Mouse (Mus musculus) kidney, postnatal 4 days (tissue): ENCODE data around the gene Glud1.
"Not testable (repeated sequence)": the region's sequence is repeated elsewhere in the genome, so short reads cannot be mapped to it uniquely, and the experiment has no call there.

Source experiments
- DNase-seq, 2 experiments: peaks; one replicate each; pipeline ENCODE4 v3.0.0; 2021; ENCODE audit warnings: mixed read lengths in 2 of 2

Gene Glud1

DNA sequence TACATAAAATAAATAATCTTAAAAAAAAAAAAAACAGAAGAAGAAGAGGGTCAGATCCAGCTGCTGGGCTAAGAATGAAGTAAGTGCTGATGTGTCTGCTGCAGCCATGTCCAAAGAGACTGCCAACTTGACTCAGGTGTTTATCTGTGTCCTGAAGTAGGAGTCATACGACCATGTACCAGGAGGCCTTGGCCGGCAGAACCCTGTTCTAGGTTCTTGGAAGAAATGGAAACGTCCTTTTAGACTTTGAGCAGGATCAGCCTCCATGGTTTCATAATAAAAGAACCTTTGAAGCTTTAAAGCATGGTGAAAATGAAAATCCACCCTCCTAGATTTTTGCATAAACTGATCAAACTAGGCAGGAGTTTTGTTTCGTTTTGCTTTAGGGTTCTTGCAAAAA, 43.9 kb downstream of the Glud1 start:
- no peak for DNase-seq

DNA sequence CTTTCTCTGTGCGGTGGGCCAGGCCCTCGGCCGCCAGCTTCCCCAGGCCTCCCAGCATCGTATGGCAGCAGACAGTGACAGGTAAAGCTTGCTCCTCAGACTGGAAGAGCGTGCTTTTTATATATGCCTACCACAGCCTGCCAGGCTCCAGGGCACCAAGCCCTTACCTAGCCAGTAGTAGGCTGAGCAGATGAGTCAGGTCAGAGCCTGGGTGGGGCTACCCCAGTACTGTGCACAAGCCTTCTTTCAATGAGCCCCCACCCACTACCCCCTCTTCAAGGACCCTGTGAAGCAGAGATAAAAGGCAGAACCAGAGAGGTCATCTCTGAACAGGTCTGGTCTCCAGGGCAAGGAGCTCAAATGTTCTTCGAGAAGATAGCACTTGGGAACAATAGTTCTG, 44.8 kb downstream of the Glud1 start, which contains the start of gene Fam25c:
Fam25c (minus strand) TSS at position 133 of the 400 bp plus-strand sequence.
- DNase-seq = no peak

DNA sequence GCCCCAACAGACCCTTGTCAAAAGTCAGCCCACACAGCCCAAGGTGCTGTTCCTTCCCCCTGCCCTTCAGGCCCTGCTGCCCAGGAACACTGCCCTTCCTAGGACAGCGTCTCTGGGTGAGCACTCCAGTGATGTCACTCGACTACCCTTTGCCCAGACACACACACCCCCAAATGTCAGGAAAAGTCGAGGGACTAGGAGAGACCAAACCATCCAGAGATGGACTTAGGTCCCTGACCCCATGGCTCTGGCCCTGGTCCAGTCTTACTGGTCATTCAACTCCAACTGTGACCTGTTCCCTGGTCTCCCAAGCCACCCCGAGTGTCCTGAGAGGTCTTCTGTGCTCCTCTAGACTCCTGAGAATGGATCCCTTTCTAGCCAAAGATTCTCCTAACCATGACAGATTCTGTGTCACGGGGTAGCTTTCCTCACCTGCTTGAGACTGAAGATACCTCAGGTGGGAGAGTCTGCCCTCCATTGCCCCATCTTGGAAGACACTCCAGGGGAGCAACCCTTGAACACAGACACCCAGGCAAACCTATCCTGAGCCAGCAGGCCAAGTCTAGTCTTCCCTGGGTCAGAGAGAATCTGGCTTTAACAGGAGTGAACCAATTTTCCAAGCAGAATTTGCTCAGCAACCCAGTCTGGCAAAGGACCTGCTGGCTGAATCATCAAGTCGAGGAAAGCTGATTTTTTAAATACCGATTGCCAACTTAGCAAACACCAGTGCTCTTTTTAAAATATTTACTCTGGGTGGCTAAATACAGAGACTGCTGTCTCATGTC, 47.3 kb downstream of the Glud1 start:
- peak in 1 of 2 experiments; percentile 49 for DNase-seq

DNA sequence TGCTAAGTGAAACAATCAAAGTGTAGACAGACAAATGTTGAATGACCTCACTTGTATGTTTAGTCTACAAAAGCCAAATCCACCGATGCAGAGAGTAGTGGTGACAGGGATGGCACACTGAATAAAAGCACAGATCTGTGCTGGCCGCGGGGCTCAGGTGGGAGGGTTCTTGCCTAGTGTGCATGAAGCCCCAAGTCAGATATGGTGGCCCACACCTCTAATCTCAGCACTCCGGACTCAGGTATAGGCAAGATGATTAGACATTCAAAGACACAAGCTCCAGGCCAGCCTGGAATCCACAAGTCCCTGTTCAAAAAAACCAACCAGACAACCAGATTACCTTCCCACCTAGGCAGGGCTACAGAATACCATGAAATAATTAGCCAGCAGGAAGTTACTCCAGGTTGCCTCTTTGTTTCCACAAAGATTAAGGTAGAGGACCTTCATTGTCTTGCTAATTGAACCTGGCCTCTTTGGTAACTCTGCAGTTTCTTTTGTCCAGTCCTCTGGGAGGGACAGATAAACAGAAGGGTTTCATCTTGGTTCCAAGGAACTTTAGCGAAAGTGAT, 49.2 kb downstream of the Glud1 start:
- no peak for DNase-seq

DNA sequence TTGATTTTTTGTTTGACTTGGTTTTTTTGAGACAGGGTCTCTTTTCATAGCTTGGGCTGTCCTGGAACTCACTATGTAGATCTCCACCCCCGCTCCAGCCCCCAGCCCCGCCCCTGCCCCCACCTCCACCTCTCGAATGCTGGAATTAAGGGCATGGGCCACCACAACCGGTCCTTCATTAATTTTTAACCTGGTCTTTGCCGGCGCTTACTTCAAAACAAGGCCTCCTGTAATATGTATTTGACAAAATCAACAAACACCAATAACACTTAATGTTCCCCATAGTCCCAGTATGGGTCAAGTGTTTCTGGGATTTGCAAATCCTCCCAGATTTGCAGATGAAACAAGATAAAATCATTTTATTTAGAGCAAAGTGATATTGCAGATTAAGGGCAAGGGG, 49.7 kb downstream of the Glud1 start:
- peak in 1 of 2 experiments; percentile 26 for DNase-seq

DNA sequence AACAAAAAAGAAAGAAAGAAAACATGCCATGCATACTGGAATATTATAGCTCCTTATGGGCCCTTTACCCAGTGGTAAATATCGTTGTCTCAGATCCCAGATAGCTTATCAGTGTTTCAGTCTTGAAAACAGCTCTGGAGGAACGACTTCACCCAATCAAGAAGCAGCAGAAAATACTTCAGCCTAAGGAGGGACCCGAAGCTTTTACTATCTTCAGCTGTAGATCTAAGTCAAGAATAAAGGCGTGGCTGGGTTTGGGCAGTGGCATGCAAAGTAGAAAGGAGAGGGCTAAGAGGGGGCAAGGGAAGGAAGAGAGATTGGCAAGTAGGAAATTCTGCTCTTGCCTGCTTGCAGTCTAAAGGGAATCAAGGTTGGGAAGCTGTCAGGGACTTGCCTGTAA, 51.6 kb downstream of the Glud1 start:
- DNase-seq = no peak

DNA sequence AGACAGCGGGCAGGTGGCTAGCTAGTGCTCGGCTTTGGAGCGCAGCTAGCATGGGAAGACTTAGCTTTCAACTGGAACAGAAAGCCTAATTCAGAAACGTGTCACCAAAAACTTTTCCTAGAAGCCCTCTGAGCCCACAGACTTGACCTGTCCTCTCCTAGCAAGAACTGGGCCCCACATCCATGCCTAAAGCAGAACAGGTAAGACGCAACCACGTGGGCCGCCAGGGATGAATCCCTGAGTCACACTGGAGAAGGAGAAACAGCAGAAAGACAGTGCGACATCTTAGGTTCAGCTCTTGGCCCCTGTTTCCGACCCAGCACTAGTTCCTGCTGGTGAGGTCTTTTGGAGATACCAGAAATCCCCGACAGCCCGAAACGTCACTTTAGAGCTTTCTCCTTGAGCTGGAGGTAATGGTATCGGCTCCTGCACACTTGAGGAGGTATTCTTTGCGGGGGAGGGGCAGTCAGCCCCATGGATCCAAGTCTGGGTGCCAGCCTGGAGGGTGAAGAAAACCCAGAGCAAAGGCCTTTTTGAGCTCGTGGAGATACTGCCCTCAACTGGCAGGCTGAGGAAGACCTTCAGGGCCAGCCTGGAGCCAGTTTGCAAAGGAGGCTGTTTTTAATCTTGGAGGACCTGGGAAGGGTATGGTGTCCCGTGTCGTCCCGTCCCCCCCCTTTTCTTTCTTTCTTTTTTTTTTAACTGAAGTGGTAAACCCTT, 52.4 kb downstream of the Glud1 start:
- DNase-seq = peak; percentile 74 to 84

DNA sequence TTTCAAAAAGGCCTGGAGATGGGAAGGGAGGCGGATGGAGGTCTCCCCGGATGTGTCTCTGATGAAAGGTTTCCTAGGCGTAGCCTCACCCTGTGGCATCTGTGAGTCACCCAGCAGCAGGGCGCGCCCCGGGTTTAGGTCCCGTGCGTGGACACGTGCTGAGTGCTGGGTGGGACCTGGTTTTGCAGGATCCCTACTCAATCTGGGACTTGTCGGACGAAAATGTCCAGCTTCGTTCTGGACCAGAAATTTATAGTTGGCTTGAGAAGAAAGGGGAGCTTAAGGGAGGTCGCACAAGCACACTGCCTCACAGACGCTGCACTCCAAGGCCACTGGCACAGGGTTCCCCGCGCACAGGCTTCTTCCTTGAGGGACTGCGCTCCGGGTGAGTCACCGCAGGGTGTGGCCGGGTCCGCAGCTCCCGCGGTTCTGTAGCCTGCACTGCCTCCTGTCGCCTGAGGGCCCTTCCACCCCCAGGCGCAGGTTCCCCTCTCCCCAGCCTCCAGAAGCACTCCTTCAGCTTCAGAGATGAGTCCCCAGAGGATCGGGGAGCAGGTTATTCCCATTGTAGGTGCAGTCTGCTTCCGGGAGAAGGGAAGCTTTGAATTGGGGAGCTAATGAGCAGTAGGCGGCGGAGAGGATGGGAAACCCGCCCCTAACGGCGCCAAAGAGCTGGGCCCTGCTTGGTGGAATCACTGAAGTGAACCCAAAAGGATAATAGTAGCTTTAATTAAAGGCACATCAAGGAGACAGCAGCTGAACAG, 53.1 kb downstream of the Glud1 start:
- peak; percentile 72 to 82 for DNase-seq

DNA sequence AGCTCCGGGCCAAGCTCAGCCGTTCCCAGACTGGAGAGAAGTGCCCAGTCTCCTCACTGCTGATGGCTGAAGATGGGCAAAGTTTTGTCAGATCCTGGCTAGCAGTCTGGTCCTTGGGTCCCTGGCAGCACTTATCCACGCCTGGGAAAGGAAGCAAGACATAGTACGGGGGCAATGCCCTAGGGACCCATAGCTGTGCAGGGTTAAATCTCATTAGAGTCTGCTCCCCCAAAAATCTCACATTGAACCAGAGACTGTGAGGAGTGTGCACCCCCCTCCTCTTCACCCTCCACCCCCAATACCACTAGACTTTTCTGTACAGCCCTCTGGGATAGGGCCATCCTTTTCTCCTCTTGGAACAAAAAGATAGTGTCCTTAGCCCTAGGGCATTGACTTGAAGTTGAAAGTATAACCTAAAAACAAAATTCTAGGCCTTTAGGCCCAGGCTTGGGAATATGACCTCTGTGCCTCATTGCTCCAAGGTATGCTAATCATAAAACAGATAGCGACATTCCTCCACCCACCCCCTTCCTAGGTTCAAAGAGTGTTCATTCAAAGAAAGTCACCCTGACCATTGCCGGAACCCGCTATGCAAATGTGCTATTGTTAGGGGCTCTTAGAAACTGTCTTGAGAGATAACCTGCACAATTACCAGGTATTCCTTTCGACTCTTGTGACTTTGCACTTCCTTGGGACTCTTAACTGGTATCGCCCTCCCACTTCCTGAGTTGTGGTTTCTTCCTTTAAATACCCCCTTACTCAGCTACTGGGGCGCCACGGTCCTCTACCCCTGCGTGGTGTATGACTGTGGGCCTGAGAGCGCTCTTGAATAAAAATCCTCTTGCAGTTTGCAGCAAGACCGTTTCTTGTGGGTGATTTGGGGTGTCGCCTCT, 54.0 kb downstream of the Glud1 start:
- not testable (repeated sequence) for DNase-seq

DNA sequence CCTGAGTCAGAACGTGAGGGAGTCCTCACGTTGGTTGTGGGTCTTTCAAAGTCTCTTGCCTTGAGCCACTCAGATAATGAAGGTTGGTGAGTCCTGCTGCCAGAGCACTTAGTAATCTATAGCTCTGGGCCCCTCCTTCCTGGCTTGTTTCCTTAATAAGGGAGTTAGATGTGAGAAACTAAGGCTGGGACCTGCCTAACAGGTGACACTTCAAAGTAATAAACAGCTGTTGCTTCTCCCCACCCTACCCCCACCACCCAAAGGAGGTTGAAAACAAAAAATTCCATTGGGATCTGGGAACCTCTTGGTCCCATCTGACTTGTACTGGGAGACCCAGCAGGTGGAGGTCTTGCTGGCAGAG, 54.6 kb downstream of the Glud1 start:
- no peak for DNase-seq

DNA sequence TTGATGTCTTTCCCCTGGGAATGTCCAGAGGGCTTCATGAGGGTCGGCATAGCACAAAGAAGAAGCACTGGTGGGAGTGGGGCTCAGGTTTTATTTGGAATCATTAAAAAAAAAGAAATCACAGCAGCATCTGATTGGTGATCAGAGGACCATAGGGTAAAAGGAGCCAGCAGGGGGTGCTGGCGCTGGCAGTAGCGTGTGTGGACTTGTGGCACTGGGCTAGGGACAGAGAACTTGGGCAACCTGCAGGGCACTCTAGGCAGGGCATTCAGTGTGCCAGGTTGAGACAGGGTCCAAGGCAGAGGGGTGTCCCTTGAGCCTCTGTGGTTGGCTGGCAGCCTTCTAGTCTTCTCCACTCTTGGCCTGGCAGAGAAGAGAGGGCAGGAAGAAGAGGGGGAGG, 59.7 kb downstream of the Glud1 start:
- DNase-seq = peak in 1 of 2 experiments; percentile 17

DNA sequence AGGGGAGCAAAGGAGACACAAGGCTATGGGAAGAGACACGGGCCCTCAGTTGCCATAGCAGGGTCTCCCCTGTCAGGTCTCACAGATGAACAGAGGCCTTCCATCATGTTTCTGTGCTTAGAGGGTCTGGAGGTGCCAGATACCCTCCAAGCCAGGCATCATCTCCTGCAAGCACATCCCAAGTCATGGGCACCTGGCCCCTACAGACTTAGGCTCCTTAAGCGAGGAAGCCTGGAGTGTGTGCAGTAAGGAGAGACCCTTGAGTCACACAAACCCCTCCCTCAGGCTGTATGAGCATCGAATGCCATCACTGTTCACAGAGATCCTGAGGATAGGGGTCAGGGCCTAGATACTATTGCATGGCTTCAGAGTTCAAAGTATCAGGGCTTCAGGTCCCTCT, 60.4 kb downstream of the Glud1 start:
- DNase-seq = no peak

DNA sequence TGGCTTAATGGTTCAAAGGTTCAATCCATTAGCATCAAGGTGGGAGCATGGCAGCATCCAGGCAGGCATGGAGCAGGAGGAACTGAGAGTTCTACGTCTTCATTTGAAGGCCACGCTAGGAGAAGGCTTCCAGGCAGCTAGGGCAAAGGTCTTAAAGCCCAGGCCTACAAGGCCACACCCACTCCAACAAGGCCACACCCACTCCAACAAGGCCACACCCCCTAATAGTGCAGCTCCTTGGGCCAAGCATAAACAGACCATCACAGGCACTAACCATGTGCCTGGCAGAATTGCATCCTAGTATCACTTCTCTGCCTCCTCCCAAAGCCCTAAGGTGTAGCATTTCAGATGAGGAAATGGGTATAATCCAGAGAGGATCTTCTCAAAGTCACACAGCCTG, 61.2 kb downstream of the Glud1 start:
- no peak for DNase-seq

DNA sequence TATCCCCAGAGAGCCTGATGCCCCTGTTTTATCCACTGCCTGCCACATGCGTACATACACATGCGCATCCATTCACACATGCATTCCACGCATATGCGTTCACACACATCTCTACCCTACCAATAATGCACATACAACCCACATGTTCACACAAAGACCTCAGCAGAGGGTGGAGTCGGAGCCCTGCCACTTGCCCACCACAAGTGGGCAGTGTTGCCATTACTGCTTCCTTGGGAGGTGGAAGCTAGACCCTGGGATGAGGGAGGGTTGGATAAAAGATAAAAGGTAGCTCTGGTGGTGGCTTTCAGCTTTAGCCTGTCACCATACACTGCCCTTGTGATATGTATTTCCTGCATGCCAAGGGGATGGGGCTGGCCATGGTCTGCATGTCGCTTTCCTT, 62.1 kb downstream of the Glud1 start:
- DNase-seq = peak; percentile 78 to 80

DNA sequence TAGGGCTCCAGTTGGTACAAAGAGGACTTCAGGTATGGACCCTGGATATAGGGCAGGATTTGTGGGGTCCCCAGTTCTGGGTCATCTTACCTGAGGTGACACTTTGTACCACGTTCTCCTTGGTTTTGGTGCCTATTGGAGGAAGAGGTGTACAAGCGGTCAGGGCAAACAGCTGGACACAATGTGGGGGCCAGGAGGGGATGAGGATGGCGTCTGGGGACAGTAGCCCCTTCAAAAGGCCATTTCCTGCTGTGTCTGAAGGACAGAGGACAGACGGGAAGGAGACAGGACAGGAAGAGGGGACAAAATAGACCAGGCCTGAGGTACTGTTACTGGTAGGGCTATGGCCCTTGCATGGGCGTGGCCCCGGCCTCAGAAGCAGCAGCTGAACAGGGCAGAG, 63.1 kb downstream of the Glud1 start:
- DNase-seq = no peak

DNA sequence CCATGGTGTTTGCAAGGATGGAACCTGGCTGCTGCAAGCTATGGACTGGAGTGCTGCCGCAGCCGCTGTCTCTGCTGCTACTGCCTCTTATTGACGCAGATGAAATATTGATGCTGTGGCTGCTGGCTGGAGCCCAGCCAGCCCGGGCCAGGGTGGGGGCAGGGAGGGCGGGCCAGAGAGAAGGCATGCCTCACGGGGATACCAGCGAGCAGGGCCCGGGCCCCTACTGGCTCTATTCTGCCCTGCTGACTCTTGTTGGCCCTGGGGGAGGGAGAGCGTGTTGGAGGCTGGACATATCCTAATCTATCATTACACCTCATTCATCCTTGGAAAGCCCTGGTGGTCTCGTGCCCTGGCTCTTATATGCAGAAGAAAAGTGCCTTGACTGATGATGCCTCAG, 64.0 kb downstream of the Glud1 start, which contains the start of gene Sncg:
Sncg (minus strand) TSS at position 213 of the 400 bp plus-strand sequence.
- DNase-seq = peak; percentile 38 to 50

DNA sequence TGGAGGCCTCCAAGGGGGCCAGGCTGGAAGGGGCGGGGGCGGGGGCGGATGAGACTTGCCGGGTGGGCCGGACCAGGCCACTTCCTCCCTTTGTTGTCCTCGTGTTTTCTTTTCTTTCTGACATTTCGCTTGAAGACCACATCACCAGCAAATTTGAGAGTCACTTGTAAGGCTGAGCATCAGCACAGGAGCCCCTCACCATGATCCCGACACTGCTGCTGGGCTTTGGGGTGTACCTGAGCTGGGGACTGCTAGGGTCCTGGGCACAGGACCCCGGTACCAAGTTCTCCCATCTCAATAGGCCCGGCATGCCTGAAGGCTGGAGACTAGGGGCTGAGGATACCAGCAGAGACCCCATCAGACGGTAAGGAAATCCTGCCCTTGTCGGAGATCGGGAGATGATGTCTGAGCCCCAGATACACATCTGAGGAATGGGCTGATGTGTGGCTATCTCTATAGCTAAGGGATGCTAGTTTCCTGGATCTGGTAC, 64.9 kb downstream of the Glud1 start, which contains the start of gene Mmrn2:
Mmrn2 (plus strand) TSS at position 51 of the 490 bp plus-strand sequence.
- no peak for DNase-seq

DNA sequence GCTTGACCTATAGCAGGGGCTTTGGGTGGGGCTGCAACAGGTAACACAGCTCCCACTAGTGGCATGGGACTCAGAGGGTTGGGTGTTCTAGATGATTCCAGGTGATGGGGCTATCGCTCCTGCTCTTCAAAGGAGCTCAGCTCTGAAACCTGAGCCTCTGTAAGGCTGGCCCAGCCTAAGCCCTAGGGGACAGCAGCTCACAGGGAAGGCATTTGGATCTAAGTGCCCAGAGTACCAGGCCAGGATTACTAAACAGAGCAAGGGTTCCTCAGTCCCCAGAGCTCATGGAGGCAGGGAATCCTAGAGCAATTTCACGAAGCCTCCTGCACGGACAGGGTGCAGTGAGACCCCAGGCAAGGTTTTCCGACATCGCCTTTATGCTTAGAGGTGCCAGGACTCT, 65.4 kb downstream of the Glud1 start:
- DNase-seq = no peak

DNA sequence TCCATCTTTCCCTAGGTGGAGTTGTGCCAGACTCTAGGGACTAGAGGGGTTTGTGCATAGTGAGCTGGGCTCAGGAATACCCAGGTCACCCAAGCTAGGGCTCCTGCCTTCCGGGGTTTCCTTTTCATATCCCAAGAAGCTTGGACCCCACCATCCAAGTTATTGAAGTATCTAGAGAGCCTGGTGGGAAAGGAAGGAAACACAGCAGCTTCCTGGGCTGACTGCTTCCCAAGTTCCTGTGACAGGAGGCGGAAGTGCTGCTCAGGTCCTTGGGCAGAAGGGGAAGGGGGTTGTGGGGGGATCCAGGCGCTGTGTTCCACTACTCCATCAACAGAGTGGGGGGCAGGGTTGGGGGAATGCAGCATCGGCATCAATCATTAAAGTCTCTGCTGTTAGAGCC, 66.6 kb downstream of the Glud1 start:
- DNase-seq = no peak

DNA sequence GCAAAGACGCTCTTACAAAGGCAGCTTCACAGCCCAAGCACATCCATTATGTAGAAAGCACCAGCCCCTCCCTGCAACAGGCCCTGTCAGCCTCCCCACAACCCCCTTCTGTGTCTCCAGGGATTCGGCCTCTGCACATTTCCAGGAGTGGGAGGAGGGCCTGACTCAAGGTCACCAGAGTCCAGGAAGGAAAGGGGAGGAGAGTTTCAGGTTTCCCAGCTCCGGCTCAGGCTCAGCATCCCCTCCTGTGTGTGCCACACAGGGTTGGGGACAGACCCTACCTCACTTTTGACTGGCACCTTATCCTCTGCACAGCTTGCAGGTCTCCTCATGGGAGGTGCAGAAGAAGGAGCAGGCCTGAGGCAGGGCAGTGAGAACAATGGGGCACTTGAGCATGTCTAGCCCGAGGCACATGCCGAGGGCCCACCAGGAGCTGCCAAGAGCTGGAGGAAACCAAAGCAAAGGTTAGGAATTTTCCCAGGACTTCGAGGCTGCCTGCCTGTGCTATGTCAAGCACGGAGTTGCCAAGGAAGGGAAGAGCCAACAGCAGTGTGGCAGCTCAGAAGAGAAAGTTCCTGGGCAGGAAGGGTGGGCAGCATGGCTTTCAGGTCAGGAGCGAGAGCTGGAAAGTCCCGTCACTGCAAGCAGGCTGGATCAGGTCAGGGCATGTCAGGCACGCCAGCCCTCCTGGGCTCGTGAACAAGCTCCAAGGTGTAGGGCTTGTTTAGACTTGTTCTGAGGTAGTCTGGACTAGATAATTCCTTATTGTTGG, 68.2 kb downstream of the Glud1 start:
- DNase-seq = peak; percentile 53 to 76
